Mouse (Mus musculus): Measurements from ENCODE around the gene Gm9922. TPM values are rescaled to one million over a fixed set of nuclear protein-coding genes. Genes with fewer than 3 reads are reported as not detected.

Gm9922 gene
- total RNA-seq, 2 experiments from 2014 or later: not detected

- DNase-seq (ENCODE audit: low spot score): no peak
Measured at GRCm38 (mm10) chr14:101687696-101688095, 41.9 kb downstream of the Gm9922 start.

Other genes starting within 250 kb of the Gm9922 start
- 10 to 100 TPM; 39.6 to 46.6 TPM for gene Tbc1d4, start 120.6 kb downstream of the Gm9922 start, total RNA-seq (2021)
- 10 to 100 TPM; 12.5 to 16.7 TPM for gene Commd6, start 89.1 kb downstream of the Gm9922 start, total RNA-seq (2021)
- 10 to 100 TPM; 29.8 to 30.0 TPM for gene Uchl3, start 75.8 kb downstream of the Gm9922 start, total RNA-seq (2021)
- 10 to 100 TPM; 60.0 to 72.5 TPM for gene Lmo7, start 143 bp upstream of the Gm9922 start, total RNA-seq (2021)

Measured in gastrocnemius, adult 18-20 months (tissue).